Mouse (Mus musculus): ENCODE measurements around the gene Dgat2. TPM values are rescaled to one million over a fixed set of nuclear protein-coding genes. Genes with fewer than 3 reads are reported as not detected.
A peak's percentile ranks its signal among the peaks of the same experiment; 100 is the strongest.

Gene Dgat2
- total RNA-seq, 2 experiments from 2014 or later, result 89.2 to 100 TPM

- DNase-seq (ENCODE audit: low spot score in 2 of 2), result no peak
- intact Hi-C loops (cut with DNase I), result no loop called here
Observed at GRCm38 (mm10) chr7:99199451-99200175, 17.1 kb upstream of the Dgat2 start.

- intact Hi-C loops (cut with DNase I), result no loop called here
- DNase-seq (ENCODE audit: low spot score in 2 of 2), result no peak
Observed at GRCm38 (mm10) chr7:99198811-99199210, 16.3 kb upstream of the Dgat2 start.

GRCm38 (mm10) chr7:99194511-99194910 lies 12.0 kb upstream of the Dgat2 start:
- intact Hi-C loops (cut with DNase I), result no loop called here

GRCm38 (mm10) chr7:99193926-99194325 lies 11.4 kb upstream of the Dgat2 start:
- intact Hi-C loops (cut with DNase I), result no loop called here
- DNase-seq (ENCODE audit: low spot score in 2 of 2), result no peak

More at GRCm38 (mm10) chr7:99194511-99194910, 12.0 kb upstream of the Dgat2 start:
- DNase-seq (ENCODE audit: low spot score in 2 of 2), result no peak

- no peak for DNase-seq (ENCODE audit: low spot score in 2 of 2)
- intact Hi-C loops (cut with DNase I), result no loop called here
Observed at GRCm38 (mm10) chr7:99191411-99191810, 8.9 kb upstream of the Dgat2 start.

GRCm38 (mm10) chr7:99189885-99190284 lies 7.4 kb upstream of the Dgat2 start:
- no peak for DNase-seq (ENCODE audit: low spot score in 2 of 2)
- intact Hi-C loops (cut with DNase I), result no loop called here

- no peak for DNase-seq (ENCODE audit: low spot score in 2 of 2)
- intact Hi-C loops (cut with DNase I), result no loop called here
Observed at GRCm38 (mm10) chr7:99188630-99189029, 6.1 kb upstream of the Dgat2 start.

- no peak for DNase-seq (ENCODE audit: low spot score in 2 of 2)
- intact Hi-C loops (cut with DNase I), result no loop called here
Observed at GRCm38 (mm10) chr7:99187451-99187850, 4.9 kb upstream of the Dgat2 start.

GRCm38 (mm10) chr7:99185405-99185804 lies 2.9 kb upstream of the Dgat2 start:
- DNase-seq (ENCODE audit: low spot score in 2 of 2), result no peak
- intact Hi-C loops (cut with DNase I), result no loop called here

- intact Hi-C loops (cut with DNase I), result loop anchor here (5.0 kb wide), 1 partner anchor 64 kb away; no protein-coding TSS in a partner anchor
- DNase-seq (ENCODE audit: low spot score in 2 of 2), result no peak
Observed at GRCm38 (mm10) chr7:99183751-99184150, 1.2 kb upstream of the Dgat2 start.

GRCm38 (mm10) chr7:99181619-99182431 lies 694 bp downstream of the Dgat2 start:
- intact Hi-C loops (cut with DNase I), result loop anchor here (5.0 kb wide), 1 partner anchor 65 kb away; no protein-coding TSS in a partner anchor
- DNase-seq (ENCODE audit: low spot score in 2 of 2), result peak; percentile 39 to 73

GRCm38 (mm10) chr7:99180162-99180561 lies 2.4 kb downstream of the Dgat2 start:
- intact Hi-C loops (cut with DNase I), result loop anchor here (5.0 kb wide), 1 partner anchor 67 kb away; no protein-coding TSS in a partner anchor
- DNase-seq (ENCODE audit: low spot score in 2 of 2), result no peak

GRCm38 (mm10) chr7:99179271-99179670 lies 3.2 kb downstream of the Dgat2 start:
- intact Hi-C loops (cut with DNase I), result no loop called here

GRCm38 (mm10) chr7:99177386-99177785 lies 5.1 kb downstream of the Dgat2 start:
- intact Hi-C loops (cut with DNase I), result no loop called here
- DNase-seq (ENCODE audit: low spot score in 2 of 2), result peak; percentile 61 to 65

More at GRCm38 (mm10) chr7:99179271-99179670, 3.2 kb downstream of the Dgat2 start:
- no peak for DNase-seq (ENCODE audit: low spot score in 2 of 2)

- no peak for DNase-seq (ENCODE audit: low spot score in 2 of 2)
- intact Hi-C loops (cut with DNase I), result no loop called here
Observed at GRCm38 (mm10) chr7:99175666-99176065, 6.9 kb downstream of the Dgat2 start.

GRCm38 (mm10) chr7:99175118-99175517 lies 7.4 kb downstream of the Dgat2 start:
- intact Hi-C loops (cut with DNase I), result no loop called here
- DNase-seq (ENCODE audit: low spot score in 2 of 2), result no peak

- intact Hi-C loops (cut with DNase I), result no loop called here
- no peak for DNase-seq (ENCODE audit: low spot score in 2 of 2)
Observed at GRCm38 (mm10) chr7:99174006-99174405, 8.5 kb downstream of the Dgat2 start.

GRCm38 (mm10) chr7:99172898-99173297 lies 9.6 kb downstream of the Dgat2 start:
- intact Hi-C loops (cut with DNase I), result no loop called here
- DNase-seq (ENCODE audit: low spot score in 2 of 2), result no peak

GRCm38 (mm10) chr7:99171730-99172463 lies 10.6 kb downstream of the Dgat2 start:
- intact Hi-C loops (cut with DNase I), result no loop called here

GRCm38 (mm10) chr7:99170519-99170918 lies 12.0 kb downstream of the Dgat2 start:
- intact Hi-C loops (cut with DNase I), result no loop called here
- no peak for DNase-seq (ENCODE audit: low spot score in 2 of 2)

More at GRCm38 (mm10) chr7:99171730-99172463, 10.6 kb downstream of the Dgat2 start:
- DNase-seq (ENCODE audit: low spot score in 2 of 2), result no peak
